Mouse (Mus musculus): ENCODE data around the gene Galr2. TPM values are rescaled to one million over a fixed set of nuclear protein-coding genes. Genes with fewer than 3 reads are reported as not detected.
A peak's percentile ranks its signal among the peaks of the same experiment; 100 is the strongest.
"Not testable (repeated sequence)": the region's sequence is repeated elsewhere in the genome, so short reads cannot be mapped to it uniquely, and the experiment has no call there.

Gene Galr2
- polyA plus RNA-seq, 1 experiment, result 9.5 TPM

GRCm38 (mm10) chr11:116269560-116269959, 11.2 kb upstream of the Galr2 start:
- WGBS, result 87% methylated on average over 8 of the region's 8 CpGs
- Histone ChIP-seq H3K27me3 (ENCODE audit: control insufficient read depth, insufficient read depth, low read length) (no peaks in the 10 kb centered on the region), H3K36me3 (ENCODE audit: control insufficient read depth, insufficient read depth, low read length) (peaks cover 35% of the 10 kb centered on the region), H3K4me1 (ENCODE audit: control insufficient read depth, insufficient read depth, insufficient read length, low read length) (peaks cover 10% of the 10 kb centered on the region), H3K4me3 (ENCODE audit: low read depth, low read length) (no peak overlapping the region), H3K27ac (ENCODE audit: insufficient read depth, low read depth, low read length) (no peak overlapping the region)
- TF ChIP-seq POLR2A (IDR thresholded peaks at IDR 0.05; ENCODE audit: low read depth, low read length) (no peak), CTCF (IDR thresholded peaks at IDR 0.05; ENCODE audit: extremely low read depth, insufficient read length, insufficient replicate concordance, low read depth, low read length) (no peak)

DNA sequence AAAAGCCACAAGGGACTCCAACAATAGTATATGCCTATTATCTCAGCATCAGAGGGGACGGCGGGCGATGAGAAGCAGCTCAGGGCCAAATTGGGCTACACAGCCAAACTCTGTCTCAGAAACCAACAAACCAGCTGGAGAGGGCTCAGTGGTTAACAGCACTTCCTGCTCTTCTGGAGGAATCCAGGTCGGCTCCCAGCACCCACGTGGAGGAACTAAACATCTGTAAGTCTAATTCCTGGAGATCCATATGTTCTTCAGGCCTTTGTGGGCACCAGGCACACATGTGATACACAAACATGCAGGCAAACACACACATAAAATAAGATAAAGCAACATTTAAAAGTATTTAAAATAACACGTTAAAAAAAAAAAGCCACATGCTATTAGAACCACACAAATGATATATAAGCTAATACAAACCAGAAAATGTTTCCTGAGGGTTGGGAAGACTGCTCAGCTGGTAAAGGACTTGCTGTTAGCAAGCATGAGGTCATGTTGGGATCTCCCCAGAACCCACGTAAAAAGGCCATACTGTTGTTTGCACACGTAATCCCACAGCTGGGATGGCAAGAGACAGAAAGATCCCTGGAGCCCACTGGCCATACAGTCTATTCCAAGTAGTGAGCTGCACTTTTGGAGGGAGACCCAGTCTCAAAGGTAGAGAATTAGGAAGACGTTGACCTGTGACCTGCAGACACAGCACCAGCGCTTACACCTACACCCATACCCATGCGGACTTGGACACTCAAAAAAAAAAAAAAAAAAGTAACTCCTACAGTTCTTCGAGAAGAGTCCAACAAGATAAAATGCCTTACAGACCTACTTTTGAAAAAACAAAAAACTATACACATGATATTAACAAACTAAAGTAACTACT, 7.9 kb upstream of the Galr2 start:
- peak overlapping the region; percentile 84 for H3K4me3 ChIP-seq (ENCODE audit: low read depth, low read length)
- H3K4me1 ChIP-seq (ENCODE audit: control insufficient read depth, insufficient read depth, insufficient read length, low read length), result peaks cover 5% of the 10 kb centered on the region
- TF ChIP-seq POLR2A (IDR thresholded peaks at IDR 0.05; ENCODE audit: low read depth, low read length) (no peak), CTCF (IDR thresholded peaks at IDR 0.05; ENCODE audit: extremely low read depth, insufficient read length, insufficient replicate concordance, low read depth, low read length) (no peak)
- no peak overlapping the region for H3K27ac ChIP-seq (ENCODE audit: insufficient read depth, low read depth, low read length)
- peaks cover 11% of the 10 kb centered on the region for H3K36me3 ChIP-seq (ENCODE audit: control insufficient read depth, insufficient read depth, low read length)
- H3K27me3 ChIP-seq (ENCODE audit: control insufficient read depth, insufficient read depth, low read length), result no peaks in the 10 kb centered on the region
- 27% methylated on average over 12 of the region's 12 CpGs for WGBS

DNA sequence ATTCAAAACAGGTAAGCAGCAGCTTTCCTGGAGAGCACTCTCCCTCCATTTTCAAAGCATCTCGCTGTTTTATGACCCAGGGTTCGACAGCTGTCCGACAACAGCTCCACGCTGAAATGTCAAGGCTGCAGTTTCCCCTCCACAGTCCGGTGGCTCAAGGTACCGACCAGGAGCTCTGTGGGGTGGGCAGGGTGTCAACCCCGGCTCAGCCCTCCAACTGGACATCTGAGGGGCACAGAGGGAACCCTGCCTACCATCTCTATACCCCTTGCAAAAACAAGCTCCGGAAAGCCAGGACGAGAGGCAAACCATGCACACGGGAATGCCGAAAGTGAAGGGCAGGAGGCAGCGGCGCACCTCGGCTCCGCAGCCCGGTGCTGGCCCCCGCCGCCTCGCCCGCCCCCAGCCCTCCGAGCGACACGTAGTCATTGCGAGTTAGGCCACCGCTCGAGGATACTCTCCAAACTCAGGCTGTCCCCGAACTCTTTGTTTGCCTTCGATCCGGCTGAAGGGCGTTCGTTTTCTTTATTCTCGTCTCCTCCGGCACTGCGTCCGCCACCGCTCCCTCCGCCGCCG, 7.2 kb upstream of the Galr2 start:
- peak overlapping the region; percentile 84 for H3K4me3 ChIP-seq (ENCODE audit: low read depth, low read length)
- under 1% methylated on average over 38 of the region's 39 CpGs for WGBS
- H3K4me1 ChIP-seq (ENCODE audit: control insufficient read depth, insufficient read depth, insufficient read length, low read length), result peaks cover 2% of the 10 kb centered on the region; the same call in 1 of the 2 replicates
- peak overlapping the region; percentile 48; the same call in 1 of the 2 replicates for H3K27ac ChIP-seq (ENCODE audit: insufficient read depth, low read depth, low read length)
- no peak for TF ChIP-seq POLR2A (IDR thresholded peaks at IDR 0.05; ENCODE audit: low read depth, low read length)
- TF ChIP-seq CTCF (IDR thresholded peaks at IDR 0.05; ENCODE audit: extremely low read depth, insufficient read length, insufficient replicate concordance, low read depth, low read length), result no peak
- H3K27me3 ChIP-seq (ENCODE audit: control insufficient read depth, insufficient read depth, low read length), result no peaks in the 10 kb centered on the region
- H3K36me3 ChIP-seq (ENCODE audit: control insufficient read depth, insufficient read depth, low read length), result peaks cover 7% of the 10 kb centered on the region

DNA sequence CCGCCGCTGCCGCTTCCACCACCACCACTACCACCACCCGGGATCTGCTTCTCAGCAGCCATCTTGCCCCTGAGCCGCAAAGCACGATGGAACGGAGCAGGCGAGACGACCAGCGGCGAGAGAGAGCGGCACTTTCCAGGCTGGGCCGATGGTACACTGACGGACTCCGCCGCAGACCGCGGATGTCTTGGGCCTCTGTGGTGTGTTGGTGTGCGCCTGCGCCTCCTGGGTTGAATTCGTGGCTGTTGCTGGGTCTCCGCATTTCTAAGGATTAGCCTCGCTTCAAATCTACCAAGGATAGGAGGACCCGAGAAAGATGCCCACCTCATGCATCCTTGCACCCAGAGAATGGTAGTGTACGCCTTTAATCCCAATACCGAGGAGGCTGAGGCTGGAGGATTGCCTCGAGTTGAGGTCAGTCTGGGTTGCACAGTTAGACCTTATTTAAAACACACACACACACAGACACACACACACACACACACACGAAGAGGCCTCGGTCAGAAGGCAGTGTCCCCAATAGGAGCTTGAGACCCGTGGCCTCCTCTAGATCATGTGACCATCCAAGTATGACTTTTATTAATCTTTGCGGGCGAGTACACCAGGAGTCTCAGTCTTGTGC, 6.6 kb upstream of the Galr2 start, which contains the start of gene Srp68:
Gene Srp68 (minus strand): TSS at position 173 of the 622 bp plus-strand sequence.
- Histone ChIP-seq H3K36me3 (ENCODE audit: control insufficient read depth, insufficient read depth, low read length) (peaks cover 7% of the 10 kb centered on the region), H3K4me3 (ENCODE audit: low read depth, low read length) (peak within 1 kb of the TSS; percentile 84), H3K4me1 (ENCODE audit: control insufficient read depth, insufficient read depth, insufficient read length, low read length) (peaks cover 2% of the 10 kb centered on the region; the same call in 1 of the 2 replicates), H3K27ac (ENCODE audit: insufficient read depth, low read depth, low read length) (peak within 1 kb of the TSS; percentile 68), H3K27me3 (ENCODE audit: control insufficient read depth, insufficient read depth, low read length) (no peaks in the 10 kb centered on the region)
- TF ChIP-seq POLR2A (IDR thresholded peaks at IDR 0.05; ENCODE audit: low read depth, low read length) (peak; percentile 74), CTCF (IDR thresholded peaks at IDR 0.05; ENCODE audit: extremely low read depth, insufficient read length, insufficient replicate concordance, low read depth, low read length) (no peak)
- under 1% methylated on average over 32 of the region's 32 CpGs for WGBS

- H3K4me3 ChIP-seq (ENCODE audit: low read depth, low read length); H3K27ac ChIP-seq (ENCODE audit: insufficient read depth, low read depth, low read length); H3K36me3 ChIP-seq (ENCODE audit: control insufficient read depth, insufficient read depth, low read length): not testable (repeated sequence)
- 95% methylated on average over 1 of the region's 1 CpGs for WGBS
- peaks cover 10% of the 10 kb centered on the region for H3K4me1 ChIP-seq (ENCODE audit: control insufficient read depth, insufficient read depth, insufficient read length, low read length)
- H3K27me3 ChIP-seq (ENCODE audit: control insufficient read depth, insufficient read depth, low read length), result peaks cover 17% of the 10 kb centered on the region
These were observed 3.6 kb upstream of the Galr2 start for GRCm38 (mm10) chr11:116277184-116277583.

DNA sequence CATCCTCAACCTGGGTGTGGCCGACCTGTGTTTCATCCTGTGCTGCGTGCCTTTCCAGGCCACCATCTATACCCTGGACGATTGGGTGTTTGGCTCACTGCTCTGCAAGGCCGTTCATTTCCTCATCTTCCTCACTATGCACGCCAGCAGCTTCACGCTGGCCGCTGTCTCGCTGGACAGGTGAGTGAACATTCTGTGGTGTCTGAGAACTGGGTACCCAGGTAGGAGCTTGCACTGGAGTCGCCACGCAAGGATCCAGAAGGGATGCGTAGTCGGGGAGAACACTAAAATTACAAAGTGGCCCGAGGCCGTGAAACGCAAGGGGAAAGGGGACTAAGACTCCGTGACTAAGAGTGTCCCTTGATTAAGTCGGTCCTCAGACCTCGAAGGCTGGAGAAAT, 932 bp downstream of the Galr2 start:
- WGBS, result 4% methylated on average over 18 of the region's 18 CpGs
- H3K36me3 ChIP-seq (ENCODE audit: control insufficient read depth, insufficient read depth, low read length), result no peaks in the 10 kb centered on the region
- peaks cover 13% of the 10 kb centered on the region for H3K4me1 ChIP-seq (ENCODE audit: control insufficient read depth, insufficient read depth, insufficient read length, low read length)
- H3K27ac ChIP-seq (ENCODE audit: insufficient read depth, low read depth, low read length), result no peak overlapping the region
- no peak for TF ChIP-seq POLR2A (IDR thresholded peaks at IDR 0.05; ENCODE audit: low read depth, low read length)
- TF ChIP-seq CTCF (IDR thresholded peaks at IDR 0.05; ENCODE audit: extremely low read depth, insufficient read length, insufficient replicate concordance, low read depth, low read length), result no peak; the same call in 1 of the 2 replicates
- H3K27me3 ChIP-seq (ENCODE audit: control insufficient read depth, insufficient read depth, low read length), result peaks cover 41% of the 10 kb centered on the region
- H3K4me3 ChIP-seq (ENCODE audit: low read depth, low read length), result peak overlapping the region; percentile 43

DNA sequence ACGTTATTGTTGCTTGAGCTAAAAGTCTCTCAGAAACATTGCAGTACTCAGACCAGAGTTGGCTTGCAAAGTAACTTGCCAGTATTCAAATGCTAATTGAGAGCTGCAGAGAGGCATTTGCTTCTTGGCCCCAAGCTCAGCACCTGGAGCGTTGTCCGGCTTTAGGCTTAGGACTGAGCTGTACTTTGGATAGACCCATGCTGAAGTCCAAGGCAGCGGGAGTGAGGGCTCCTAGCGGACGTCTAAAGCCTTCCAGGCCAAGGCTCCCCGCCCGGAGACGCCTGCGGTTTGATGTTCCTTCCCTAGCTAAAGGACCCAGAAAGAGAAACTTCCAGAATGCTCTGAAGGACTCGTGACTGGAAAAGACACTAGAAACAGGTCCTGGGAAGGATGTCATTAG, 1.4 kb downstream of the Galr2 start:
- Histone ChIP-seq H3K27me3 (ENCODE audit: control insufficient read depth, insufficient read depth, low read length) (peaks cover 41% of the 10 kb centered on the region), H3K27ac (ENCODE audit: insufficient read depth, low read depth, low read length) (no peak overlapping the region), H3K36me3 (ENCODE audit: control insufficient read depth, insufficient read depth, low read length) (no peaks in the 10 kb centered on the region), H3K4me3 (ENCODE audit: low read depth, low read length) (no peak overlapping the region), H3K4me1 (ENCODE audit: control insufficient read depth, insufficient read depth, insufficient read length, low read length) (peaks cover 13% of the 10 kb centered on the region)
- no peak for TF ChIP-seq POLR2A (IDR thresholded peaks at IDR 0.05; ENCODE audit: low read depth, low read length)
- TF ChIP-seq CTCF (IDR thresholded peaks at IDR 0.05; ENCODE audit: extremely low read depth, insufficient read length, insufficient replicate concordance, low read depth, low read length), result no peak
- WGBS, result 6% methylated on average over 11 of the region's 11 CpGs

Measured in small intestine, adult 2 months (tissue).